Mouse (Mus musculus): Measurements from ENCODE around the gene Commd7.

- TF ChIP-seq POLR2A (IDR thresholded peaks at IDR 0.05; ENCODE audit: extremely low read depth, insufficient read depth, low read length), result no peak
- TF ChIP-seq CTCF (IDR thresholded peaks at IDR 0.05; ENCODE audit: low read depth, low read length), result no peak
Measured at GRCm38 (mm10) chr2:153568013-153568412, 64.6 kb downstream of the Commd7 start.
